Mouse (Mus musculus): ENCODE data around the gene Stxbp4.

GRCm38 (mm10) chr11:90612118-90612517 lies 25.8 kb downstream of the Stxbp4 start:
- no peak for TF ChIP-seq POLR2A (IDR thresholded peaks at IDR 0.05; ENCODE audit: borderline replicate concordance, control insufficient read depth, low read depth, low read length)
- no peak for TF ChIP-seq CTCF (IDR thresholded peaks at IDR 0.05; ENCODE audit: control insufficient read depth, insufficient read depth, low read length)
